Mouse (Mus musculus) ES-Bruce4 (cell line): ENCODE data around the gene Cacna1f.

Experiments
- CTCF ChIP-seq: IDR thresholded peaks from one replicate; pipeline ENCODE4 v1.8.1; 2011; ENCODE audit warnings: low read depth, low read length
- POLR2A ChIP-seq: IDR thresholded peaks from one replicate; pipeline ENCODE4 v1.8.1; 2011; ENCODE audit warnings: low read length; ENCODE audit not compliant: insufficient read depth

DNA sequence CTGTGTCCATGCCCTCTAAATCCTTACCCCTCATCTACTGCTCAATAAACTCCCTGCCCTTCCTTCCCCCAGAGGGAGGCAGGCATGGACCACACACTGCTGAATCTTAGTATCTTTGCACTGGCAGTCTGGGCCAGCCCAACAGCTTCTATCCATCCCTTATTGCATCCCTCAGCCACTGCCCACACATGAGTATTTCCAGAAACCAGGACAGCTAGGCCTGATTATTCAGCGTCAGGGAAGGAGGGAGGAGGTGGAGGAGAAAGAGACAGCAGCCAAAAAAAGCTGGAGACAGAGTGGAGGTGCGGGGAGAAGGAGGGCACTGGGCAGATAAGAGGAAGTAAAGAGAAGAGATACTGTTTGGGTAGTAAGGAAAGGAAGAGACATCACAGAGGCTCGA is 28.2 kb downstream of the Cacna1f start:
- TF ChIP-seq CTCF (no peak), POLR2A (no peak)
